Mouse (Mus musculus): Measurements from ENCODE around the gene Hey2. TPM values are rescaled to one million over a fixed set of nuclear protein-coding genes. Genes with fewer than 3 reads are reported as not detected.
A peak's percentile ranks its signal among the peaks of the same experiment; 100 is the strongest.

Hey2 gene
- total RNA-seq (2014; fragmentation: Nextera tagmentation) (not detected in 2 replicates), total RNA-seq (2017) (not detected in 2 replicates)

DNA sequence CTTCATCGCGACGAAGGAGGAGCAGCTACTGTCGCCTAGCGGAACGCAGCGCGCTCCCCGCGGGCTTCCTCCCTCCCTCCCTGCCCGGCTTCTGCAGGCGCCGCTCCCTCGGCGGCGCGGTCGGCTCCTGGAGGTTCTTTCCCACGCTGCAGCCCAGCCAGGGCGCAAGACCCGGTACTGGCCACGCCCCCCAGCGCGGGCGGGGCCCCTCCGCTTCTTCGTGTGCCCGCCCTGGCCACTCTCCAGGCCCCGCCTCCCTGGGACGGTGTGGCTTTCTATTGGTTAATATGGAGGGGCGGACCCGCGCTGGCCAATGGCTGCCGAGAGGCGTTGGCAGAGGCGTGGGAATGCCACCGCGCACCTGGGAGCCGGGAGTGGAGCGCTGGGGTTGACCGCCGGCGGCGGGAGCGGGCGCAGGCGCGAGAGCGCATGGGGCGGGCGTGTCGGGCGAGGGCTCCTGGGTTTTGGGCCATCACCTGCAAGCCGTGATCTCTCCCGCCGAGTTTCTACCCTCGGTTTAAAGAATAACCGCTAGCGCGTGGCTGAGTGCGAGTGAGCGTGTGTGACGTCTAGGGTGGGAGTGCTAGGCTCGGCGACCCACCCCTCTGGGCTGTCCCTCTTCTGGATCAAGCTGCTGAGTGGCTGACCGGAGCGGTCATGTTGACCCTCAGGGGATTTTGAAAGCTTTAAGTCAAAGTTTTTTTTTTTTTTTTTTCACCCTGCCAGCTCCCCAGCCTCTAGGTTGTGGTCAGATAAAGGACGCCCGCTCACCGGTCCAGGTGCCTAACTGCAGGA lies at the start of gene Hey2:
Gene Hey2, minus strand, starts transcription at position 159 of the 795 bp plus-strand sequence.
- peak; percentile 94 for ATAC-seq (replicated peaks; ENCODE audit: poor library complexity, severe bottlenecking)

- ATAC-seq (replicated peaks; ENCODE audit: poor library complexity, severe bottlenecking) = peak; percentile 33; the same call in 1 of the 2 replicates
These were observed 40.6 kb upstream of the Hey2 start for GRCm38 (mm10) chr10:30883085-30883760.

DNA sequence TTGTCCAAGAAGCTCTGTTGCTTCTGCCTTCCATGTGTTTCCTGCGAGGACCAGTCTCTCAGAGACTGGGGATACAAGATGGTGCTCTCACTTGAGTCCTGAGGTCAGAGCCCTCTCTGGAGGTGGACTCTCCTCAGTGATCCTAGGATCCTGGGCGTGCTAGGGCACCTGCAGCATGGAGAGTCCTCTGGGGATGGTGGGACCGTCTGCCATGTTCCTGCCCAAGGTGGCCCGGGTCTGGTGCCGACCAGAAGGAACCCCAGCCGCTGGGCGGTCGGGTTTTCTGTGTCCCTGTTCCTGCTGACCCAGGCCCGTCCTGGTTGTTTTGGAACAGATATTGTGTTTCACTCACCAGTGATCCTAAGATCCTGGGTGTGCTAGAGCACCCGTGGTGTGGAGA lies 38.5 kb upstream of the Hey2 start:
- ATAC-seq (replicated peaks; ENCODE audit: poor library complexity, severe bottlenecking) = no peak

DNA sequence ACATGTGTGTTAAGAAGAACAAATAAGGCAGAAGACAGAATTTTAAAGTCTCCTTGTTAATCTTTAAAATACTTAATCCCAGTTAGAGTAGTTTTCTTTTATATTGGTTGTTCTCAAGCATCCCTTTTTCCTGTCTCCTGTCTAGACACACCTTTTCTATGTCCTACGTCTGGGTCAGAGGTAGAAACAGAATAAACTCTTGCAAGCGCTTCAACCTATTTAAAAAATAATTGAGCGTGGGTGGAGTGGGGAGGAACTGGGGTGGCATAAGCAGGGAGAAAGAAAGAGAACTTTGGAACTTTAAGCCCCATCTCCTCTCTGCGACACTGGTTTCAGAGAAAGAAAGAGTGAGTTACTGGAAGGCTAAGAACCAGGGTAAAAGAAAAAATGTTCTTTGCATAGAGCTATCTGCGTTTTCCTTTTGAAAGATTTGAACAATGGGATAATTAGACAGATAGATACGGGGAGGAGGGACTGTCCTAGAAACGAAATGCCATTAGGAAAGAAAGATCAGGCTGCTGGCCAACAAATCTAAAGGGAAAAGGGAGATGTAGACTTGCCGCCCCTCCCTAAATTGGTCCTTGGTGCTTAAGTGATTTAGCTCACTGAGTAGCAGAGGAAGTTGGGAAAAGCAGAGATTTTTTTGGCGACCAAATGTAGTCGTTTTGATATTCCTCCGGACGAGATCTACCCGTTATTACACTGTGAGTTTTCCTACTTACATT lies 2.7 kb upstream of the Hey2 start:
- ATAC-seq (replicated peaks; ENCODE audit: poor library complexity, severe bottlenecking) = no peak

GRCm38 (mm10) chr10:30844191-30845010 lies 1.8 kb upstream of the Hey2 start:
- 0 out of 2 replicates have a peak, but pooled peaks have one; percentile 6 for ATAC-seq (replicated peaks; ENCODE audit: poor library complexity, severe bottlenecking)

GRCm38 (mm10) chr10:30843438-30844190 lies 1.0 kb upstream of the Hey2 start:
- ATAC-seq (replicated peaks; ENCODE audit: poor library complexity, severe bottlenecking) = no peak

- peak; percentile 10 for ATAC-seq (replicated peaks; ENCODE audit: poor library complexity, severe bottlenecking)
These were observed 373 bp downstream of the Hey2 start for GRCm38 (mm10) chr10:30842228-30842627.

GRCm38 (mm10) chr10:30840824-30841223 lies 1.8 kb downstream of the Hey2 start:
- no peak for ATAC-seq (replicated peaks; ENCODE audit: poor library complexity, severe bottlenecking)

GRCm38 (mm10) chr10:30838188-30838587 lies 4.4 kb downstream of the Hey2 start:
- ATAC-seq (replicated peaks; ENCODE audit: poor library complexity, severe bottlenecking) = no peak

GRCm38 (mm10) chr10:30825049-30825448 lies 17.6 kb downstream of the Hey2 start:
- ATAC-seq (replicated peaks; ENCODE audit: poor library complexity, severe bottlenecking) = peak; percentile 71

GRCm38 (mm10) chr10:30810967-30811293 lies 31.7 kb downstream of the Hey2 start:
- ATAC-seq (replicated peaks; ENCODE audit: poor library complexity, severe bottlenecking) = peak; percentile 98

DNA sequence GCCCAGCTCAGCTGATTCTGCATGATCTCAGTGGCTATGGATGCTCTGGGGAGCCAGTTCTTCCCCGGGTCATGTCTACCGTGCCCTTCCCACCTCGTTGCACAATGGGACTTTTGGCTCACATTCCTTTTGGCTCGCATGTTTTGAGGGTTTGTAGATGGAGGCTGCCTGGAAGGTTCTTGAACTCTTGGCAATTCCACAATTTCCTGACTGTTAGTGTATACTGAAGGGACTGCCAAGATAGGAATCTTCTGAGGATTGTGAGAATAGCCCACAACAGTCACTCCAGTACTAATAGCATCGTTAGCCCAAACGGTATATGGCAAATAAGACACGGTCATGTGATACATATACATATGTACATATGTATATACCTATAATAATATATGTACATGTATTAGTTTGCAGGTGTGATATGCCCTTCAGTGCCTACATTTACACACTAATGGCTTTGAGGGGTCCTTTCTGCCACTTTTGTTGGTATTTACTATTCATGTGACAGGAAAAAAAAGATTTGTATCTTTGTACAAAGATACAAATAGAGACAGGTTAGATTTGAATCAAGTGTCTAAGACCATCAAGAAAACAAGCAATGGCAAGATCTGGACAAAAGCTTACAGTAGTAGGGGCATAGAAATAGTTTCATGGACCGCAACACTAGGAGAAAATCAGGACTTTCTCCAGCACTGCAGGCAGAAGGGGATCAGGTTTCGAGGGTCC lies 32.2 kb downstream of the Hey2 start:
- ATAC-seq (replicated peaks; ENCODE audit: poor library complexity, severe bottlenecking) = peak; percentile 53

DNA sequence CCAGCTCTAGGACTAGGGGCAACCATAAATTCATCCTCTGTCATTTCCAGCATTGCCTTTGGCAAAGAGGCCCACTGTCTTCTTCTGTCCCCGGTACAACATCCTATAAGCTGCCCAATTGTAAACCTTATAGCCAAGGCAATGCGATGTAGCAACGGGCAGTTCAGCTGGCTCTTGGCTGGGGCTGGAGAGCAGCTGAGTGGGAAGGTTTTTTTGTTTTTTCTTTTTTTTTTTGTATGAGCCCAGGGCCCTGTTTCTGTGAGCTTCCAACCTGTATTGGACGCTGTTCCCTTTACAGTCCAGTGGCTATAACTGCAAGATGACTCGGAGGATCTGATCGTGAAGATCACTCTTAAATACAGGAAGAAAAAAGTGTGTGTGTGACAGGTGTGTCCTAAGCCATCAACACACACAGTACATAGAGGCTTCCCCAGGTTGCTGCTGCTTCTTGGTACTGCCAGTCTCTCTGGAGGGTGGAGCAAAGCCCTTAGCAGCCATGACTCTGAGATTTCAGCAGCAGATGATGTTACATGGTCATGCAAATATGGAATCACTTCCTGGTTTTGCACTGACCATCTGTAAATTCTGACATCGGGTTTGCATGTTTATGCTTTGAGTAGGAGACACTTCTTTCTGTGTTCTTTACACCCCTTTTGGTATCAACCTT lies 38.9 kb downstream of the Hey2 start:
- ATAC-seq (replicated peaks; ENCODE audit: poor library complexity, severe bottlenecking) = peak; percentile 68

DNA sequence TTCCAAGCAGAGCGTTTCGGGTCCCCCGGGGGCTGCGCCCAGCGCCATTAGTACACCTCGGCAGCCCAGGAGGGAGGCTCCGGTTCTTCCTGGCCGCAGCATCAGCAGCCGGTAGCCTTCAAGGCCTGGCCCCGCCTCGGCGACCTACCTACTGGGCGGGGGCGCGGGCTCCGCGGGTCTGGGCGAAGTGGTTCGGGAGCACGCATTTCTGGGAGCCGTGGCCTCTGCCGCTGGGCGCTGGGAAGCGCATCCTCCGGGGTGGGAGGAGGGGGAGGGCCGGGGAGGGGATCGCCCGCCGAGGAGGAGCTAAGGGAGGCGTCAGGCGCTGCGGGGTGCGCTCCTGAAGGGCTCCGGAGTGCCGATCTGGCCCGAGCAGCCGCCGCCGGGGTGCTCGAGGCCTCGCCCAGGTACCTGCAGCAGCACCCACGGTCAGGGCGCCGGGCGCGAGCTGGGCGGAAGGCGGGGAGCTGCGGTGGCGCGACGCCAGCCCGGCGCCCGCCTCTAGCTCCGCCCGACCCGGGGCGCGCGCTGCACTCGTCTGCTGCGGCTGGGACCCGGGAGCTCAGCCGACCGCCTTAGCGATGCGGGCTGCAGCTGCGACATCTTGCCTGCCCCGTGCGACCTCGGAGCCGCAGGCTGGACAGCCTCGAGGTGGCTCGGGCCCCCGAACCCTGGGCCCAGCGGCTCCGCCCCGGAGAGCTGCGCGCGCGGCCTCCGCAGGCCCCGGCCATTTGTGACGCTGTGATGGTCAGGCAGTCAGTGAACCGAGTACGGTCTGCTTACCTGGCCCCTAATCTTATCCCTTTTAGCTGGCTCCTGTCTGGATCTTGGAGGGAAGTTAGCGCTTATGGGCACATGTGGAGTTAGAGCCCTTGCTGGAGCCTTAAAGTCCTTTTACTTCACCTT lies 39.7 kb downstream of the Hey2 start, which contains the start of gene Ncoa7:
Gene Ncoa7, minus strand, starts transcription at position 646 of the 906 bp plus-strand sequence.
- ATAC-seq (replicated peaks; ENCODE audit: poor library complexity, severe bottlenecking) = peak; percentile 67

- no peak for ATAC-seq (replicated peaks; ENCODE audit: poor library complexity, severe bottlenecking)
These were observed 40.6 kb downstream of the Hey2 start for GRCm38 (mm10) chr10:30802033-30802432.

DNA sequence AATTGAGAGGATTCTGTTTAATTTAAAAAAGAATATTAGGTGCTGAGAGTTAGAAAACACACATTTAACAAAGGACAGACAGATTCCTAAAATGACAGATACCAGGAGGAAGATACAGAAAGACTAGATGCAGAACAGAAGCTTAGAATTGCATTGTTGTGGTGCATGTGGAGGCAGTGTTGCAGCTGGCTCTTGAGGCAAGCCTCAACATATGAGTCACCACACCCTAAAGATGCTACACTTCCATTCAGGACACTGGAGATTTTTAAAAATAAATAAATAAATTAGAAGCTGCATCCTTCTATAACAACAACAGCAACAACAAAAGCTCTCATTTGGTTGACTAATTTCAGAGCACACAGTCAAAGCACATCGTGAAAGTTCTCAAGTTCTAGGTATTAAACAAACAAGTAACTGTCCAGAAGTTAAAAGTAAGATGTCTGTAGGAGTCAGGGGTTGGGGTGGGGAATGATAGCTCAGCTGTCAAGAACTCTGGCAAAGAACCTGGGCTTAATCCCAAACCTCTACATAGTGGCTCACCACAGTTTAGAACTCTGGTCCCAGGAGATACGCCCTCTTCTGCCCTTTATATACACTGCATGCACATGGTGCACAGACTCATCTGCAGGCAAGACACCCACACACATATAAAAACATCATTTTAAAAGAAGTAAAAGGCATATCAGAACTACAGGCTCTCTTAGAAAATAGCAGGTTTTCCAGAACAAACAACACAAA lies 42.7 kb downstream of the Hey2 start:
- ATAC-seq (replicated peaks; ENCODE audit: poor library complexity, severe bottlenecking) = no peak
